Mouse (Mus musculus) adrenal gland (tissue): Measurements from ENCODE around the gene Fam53b.

Experiments
- intact Hi-C: fragments of 180-260 bp; cut with DNase I; formaldehyde crosslinking; loops from one replicate; pipeline ENCODE4 v1.15.1; 2025

Fam53b gene

DNA sequence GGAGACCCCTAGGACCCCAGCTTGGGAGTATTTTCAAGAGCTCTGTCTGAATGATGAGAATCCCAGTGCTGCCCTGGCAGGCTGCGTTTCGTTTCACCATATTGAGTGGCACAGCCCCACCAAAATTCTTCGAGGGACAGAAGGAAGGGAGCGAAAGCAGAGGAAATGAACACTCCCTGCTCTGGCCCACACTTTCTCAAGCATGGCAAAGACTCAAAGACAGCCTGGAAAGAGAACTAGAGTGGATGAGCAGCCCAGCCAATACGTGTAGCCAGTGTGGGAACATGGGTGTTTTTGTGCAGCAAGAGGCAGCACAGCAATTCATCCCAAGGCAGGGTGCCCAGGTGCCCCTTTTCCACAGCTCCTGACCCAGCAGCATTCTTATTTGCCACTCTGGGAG, 70.8 kb downstream of the Fam53b start:
- intact Hi-C loops, result no loop called here

DNA sequence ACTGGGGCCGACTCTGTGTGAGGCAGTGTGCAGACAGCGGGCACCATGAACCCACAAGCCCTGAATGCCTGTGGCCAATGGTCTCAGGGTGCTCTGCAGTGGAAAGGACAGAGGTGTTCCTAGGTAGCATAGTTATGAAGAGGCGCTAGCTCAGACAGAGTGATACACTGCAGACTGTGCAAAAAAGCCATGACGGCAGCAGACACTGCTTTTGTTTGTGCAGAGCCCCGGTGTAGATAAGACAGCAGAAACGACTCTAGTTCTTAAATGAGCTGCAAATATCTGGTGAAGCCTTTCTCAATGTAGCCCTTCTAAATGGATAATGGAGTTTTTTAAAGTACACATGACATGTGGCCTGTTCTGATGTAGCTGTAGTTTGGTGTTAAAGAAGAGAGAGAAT, 73.9 kb downstream of the Fam53b start:
- intact Hi-C loops, result loop anchor here (5.0 kb wide), 1 partner anchor 72 kb away; the partner anchor contains the start of gene Fam53b

DNA sequence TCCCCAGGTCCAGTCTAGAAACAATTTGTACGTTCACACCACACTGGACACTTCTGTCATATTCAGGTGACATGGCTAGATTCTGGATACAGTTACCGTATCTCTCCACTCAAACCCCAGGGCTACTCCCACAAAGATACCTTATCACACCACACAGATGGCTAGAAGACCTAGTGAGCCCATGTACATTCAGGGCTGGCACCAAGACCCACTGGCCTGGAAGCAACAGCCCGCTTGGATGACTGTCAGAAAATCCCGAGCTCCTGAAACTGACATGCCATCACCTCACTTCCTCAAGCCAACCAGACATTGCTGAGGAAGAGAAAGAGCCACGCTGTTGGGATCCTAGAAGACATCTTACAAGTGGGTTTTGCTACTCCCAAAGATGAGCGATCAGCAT, 74.8 kb downstream of the Fam53b start:
- intact Hi-C loops, result loop anchor here (5.0 kb wide), 1 partner anchor 73 kb away; the partner anchor contains the start of gene Fam53b

DNA sequence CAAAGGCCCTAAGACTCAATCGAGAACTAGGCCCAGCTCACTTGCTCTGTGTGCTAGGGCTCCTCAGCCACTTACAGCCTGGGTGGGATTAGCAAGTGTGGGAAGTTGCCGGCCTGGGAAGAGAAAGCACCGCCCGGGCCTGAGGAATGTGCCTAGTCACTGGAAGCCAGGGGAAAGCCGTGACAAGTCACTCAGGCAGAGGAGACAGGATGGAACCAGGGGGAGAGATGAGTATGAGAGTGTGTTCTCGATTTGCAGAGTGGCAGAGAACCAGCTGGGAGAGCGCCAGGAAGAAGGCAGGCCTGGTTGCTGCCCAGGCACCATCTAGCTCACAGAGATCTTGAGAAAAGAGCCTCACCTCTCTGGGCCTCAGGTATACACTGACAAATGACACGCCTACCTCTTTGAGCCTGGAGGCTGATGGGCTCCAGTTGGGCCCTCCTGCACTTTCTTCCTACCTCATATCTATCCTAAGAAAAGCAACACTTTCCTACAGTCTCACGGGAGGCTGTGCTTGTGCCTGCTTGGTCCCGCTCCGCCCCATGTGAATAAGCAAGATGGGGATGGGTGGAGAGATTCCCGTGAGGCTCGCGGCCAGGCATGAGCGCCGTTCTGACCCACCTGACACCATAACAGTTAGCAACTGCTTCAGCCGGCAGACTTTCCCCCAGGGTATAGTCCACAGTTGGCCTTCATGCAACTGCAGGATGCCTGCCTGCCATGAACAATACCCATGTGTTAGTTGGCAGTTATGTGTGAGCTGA, 77.4 kb downstream of the Fam53b start:
- intact Hi-C loops, result loop anchor here (5.0 kb wide), 1 partner anchor 76 kb away; the partner anchor contains the start of gene Fam53b

DNA sequence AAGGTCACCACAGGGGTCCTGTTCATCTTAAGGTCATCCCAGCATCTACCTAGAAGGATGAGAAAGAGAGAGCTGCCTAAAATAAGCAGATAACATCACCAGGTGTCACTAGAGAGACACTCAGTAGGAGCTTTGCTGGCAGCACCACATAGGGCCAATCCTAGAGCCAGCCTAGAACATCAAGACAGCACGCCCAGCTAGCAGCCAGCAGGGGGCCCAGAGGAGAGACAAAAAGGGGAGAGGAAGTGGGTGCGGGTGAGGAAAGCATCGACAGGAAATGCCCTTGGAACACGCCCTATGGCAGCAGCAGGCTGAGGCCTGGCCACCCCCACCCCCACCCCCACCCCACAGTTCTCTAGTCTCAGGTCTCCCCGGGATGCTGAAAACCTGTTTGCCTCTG, 78.5 kb downstream of the Fam53b start:
- intact Hi-C loops, result loop anchor here (5.0 kb wide), 1 partner anchor 77 kb away; the partner anchor contains the start of gene Fam53b

DNA sequence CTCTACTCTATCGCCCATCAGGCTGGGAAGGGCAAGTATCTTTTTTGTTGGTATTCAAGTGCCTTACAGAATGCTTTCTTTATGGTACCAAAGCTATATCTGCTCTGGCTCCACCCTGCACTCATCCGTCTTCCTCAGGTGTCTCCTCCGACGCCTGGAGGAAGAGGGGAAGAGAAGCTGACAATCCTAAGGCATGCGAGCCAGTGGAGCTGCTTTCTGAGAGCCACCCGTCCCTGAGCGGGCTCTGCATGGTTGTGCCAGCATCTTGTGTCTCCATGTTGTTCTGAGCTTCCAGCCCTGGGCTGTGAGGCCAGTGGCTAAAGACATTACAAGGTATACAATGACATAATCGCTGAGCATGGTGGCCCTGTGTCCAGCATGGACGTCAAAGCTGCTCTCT, 79.5 kb downstream of the Fam53b start:
- intact Hi-C loops, result no loop called here

DNA sequence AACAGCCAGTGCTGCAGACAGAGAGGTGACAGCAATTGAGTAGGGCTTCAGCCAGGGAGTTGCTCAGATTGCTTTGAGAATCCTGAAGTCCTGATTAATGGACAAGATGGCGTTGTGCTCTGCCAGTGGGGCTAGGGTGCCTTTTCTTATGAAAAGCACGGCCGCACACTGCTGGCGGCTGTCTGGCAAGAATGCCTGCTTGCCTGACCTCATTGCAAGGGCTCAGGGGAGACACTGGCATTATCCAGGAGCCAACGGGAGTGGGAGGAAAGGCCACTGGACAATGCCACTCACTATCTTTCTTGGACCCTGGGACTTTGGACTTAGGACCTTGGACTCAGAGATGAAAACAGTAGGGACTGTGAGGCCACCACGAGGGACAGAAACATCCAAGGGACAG, 80.2 kb downstream of the Fam53b start:
- intact Hi-C loops, result no loop called here

DNA sequence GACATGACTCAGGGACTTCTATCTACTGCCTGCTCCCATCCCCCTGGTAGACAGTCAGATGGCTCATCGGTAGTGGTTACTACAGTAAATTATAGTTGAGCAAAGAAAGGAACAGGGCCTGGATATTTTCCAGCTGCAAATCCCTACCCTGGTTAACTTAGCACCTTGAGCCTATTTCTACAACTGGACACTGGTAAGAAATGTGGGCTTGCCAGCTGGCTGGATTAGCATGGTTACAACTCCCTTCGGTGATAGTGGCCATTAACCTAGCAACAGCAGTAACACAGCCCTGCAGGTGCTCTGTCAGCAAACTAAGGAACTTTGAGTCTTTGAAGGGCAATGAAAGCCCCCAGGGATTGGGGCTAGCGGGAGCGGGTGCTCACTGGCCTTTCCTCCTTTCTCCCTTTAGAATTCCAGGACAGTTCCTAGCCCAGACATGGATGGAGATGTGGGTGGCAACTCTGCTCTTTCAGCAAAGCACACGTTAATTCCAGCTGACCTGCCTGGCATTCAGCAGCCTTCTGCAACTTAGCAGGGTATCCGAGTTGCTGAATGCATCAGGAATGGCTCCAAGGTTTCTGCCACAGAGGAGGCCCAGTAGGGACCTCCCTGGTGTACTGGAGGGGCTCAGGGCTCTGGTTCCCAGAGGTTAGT, 81.4 kb downstream of the Fam53b start:
- intact Hi-C loops, result no loop called here

DNA sequence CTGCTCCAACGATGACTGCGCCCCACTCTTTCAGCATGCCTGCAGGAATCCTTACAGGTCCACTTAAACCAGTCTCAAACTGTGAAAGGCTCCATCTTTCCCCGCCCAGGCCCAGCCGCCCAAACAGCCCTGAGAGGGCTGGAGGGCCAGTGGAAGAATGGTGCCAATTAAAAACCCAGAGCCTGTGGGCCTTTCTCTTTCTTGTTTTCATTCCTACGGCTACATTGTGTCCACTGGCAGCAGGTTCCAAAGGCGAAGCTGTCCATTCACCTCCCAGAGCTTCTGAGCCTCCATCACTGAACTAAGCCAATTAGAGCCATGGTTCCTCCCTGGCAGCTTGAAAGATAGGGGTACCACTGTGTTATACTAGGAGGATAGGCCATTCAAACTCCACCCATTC, 82.1 kb downstream of the Fam53b start:
- intact Hi-C loops, result no loop called here

DNA sequence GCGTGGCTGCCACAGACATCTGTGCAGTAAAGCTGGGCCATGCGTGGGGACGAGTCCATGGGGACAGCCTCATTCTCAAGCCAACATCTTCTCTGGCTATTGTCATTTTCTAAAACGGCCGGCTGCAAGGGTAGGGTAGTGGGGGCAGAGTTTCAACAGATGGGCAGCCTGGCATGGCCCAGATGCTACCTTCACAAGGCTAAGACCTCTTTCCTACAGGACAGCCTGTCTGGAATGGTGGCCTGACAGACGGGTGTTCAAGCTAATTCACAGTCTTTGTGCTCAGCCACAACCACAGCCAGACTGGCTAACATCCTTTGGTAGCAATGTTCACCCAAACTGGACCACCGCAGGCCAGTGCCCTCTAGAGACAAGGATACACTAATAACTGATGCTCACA, 83.2 kb downstream of the Fam53b start:
- intact Hi-C loops, result no loop called here

DNA sequence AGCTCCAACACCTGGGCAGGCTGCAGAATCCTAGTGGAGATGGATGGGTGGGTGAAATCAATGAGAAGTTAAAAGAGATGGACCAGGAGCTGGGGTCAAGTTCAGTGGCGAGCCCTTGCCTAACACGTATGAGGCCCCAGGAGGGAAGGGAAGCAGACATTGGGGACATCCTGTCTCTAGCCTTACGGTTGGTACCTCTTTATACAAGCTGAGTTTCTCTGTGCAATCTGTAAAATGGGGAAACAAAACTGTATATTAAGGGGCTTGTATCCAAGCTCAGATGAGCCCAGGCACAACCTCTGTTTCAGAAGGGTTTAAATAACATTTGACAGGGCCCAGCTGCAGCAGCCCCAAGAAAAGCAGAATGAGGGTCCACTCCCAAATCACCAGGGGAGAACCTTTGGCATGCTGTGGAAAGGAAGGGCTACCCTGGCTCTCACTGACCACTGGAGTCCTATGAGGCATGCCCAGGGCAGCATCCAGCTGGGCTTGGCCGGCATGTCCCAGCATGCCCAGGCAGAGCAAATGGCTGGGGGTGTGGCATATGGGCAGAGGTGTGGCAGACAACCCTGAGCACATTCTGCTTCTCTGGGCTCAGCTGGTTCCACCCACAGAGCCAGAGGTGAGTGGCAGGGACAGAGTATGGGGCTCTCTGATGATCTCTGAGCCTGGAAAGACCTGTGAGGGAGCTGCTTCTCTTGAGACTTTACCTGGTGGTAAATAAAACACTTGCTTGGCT, 84.4 kb downstream of the Fam53b start:
- intact Hi-C loops, result no loop called here

DNA sequence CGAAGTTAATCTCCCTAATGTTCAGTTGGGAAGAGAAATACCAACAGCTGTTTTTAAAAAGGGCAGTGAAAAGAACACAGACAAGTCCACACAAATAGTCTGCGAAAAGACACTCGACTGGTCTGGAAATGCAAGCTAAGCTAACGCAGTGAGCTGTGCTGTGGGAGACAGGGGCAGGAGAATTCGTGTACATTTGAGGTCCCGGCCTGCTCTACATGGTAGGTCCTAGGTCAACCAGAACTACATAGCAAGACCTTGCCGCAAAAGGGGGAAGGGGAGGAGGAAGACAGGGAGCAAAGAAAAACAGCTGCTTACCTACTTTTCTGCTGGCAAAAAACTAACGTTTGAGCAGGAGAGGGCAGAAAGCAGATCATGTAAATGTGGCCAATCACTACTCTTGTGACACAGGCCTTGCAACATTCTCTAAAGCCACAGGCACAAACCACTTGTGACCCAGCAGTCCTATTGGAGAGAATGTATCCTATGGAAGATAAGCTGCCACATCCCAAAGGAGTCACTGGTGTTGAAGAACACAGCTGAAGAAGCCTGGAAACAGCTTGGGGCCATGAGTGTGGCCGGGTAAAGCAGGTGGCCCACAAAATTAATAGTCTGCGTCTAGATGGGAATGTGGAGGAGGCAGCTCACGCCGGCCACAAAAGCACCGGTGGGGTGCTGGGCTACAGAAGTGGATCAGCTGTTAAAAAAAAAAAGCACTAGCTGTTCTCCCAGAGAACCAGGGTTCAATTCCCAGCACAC, 87.4 kb downstream of the Fam53b start:
- intact Hi-C loops, result no loop called here

DNA sequence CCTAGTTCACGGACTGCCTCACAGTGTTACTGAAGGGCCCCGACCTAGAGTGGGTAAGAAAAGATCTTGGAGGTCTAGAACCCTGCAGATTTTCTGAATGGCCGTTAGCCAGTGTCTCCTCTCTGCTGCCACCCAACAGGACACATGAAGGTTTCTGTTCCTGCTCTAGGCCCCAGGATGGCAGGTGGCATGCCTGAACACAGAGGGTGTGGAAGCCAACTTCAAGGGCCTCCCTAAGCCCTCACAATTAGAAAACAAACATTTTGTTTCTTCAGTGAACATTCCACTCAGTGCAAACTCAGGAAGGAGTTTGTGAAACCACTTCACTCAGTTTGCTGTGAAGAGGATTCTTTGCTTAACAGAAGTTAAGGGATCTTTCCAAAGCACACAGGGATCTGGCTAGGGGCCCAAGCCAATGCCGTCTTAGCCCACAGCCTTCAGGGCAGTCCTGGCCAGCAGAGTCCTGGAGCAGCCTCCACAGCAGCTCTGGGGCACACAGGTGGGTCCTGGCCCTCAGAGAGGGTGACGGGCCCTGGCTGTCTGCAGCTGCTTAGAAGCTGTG, 89.1 kb downstream of the Fam53b start:
- intact Hi-C loops, result no loop called here

DNA sequence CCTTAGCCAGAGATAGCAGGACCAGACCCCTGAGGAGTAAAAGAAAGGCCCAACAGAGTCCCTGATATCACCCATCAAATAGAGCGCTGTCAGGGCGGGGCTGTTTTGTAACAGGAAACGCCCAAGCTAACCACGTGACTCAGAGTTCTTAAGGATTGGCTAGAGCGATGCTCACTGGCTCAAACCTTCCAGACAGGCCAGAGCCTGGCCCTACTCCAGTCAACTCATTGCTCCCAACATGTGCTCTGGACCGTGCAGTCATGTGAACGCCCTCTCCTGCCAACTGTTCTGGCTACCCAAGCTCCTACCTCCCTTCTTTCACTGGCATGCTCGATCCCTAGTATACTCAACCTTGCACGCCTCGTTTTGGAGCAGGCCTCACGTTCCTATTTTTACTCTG, 89.8 kb downstream of the Fam53b start:
- intact Hi-C loops, result no loop called here

DNA sequence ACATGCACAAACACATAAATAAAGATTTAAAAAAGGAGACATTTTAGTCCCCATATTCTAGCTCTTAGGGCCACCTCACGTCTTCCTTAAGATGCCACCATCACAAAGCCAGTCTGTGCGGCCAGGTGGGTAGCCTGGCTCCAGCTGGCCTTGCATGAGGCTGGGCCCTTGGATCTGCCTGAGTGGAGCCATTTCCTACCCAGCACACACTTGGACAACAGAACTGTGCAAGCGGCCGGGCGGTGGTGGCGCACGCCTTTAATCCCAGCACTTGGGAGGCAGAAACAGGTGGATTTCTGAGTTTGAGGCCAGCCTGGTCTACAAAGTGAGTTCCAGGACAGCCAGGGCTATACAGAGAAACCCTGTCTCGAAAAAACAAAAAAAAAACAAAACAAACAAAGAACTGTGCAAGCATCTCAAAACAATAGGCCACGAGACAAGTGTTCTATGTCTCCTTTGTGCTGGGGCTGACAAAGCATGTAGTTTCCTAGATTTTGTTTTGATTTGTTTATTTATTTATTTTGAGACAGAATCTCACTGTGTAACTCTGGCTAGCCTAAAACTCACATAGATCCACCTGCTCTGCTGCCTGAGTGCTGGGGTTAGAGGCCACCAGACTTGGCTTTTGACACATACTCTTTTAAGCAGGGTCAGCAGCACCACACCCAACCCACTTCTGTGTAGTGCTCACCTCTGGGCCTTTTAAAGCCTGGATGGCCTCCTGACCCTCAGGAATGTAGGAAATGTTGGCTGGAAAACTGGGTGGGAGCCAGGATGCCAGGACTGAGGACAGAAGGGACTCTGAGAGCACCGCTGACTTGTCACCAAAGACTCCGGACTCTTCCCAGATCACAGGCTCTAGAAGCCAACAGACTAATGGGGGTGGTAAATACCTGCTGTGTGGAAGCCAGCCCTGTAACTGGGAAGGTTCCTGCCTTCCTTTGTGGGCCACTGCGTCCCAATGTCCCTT, 91.0 kb downstream of the Fam53b start:
- intact Hi-C loops, result no loop called here

DNA sequence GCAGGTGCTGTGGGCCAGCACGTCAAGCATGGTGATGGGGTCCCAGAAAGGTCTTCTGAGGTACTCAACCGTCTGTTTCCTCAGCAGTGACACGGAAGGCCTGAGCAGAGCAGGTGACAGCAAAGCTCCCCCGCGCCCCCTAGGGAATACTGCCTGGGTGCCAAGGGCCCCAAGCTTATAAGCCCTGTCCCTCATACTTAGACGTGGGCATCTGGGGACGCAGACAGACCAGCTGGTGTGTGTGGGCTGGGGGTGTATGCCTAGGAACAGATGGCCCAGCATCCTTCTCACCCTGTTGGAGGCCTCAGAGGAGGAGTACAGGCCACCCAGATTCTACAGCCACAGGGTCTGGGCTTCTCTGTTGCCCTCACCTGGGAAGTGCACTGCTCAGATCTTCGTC, 93.1 kb downstream of the Fam53b start:
- intact Hi-C loops, result no loop called here

DNA sequence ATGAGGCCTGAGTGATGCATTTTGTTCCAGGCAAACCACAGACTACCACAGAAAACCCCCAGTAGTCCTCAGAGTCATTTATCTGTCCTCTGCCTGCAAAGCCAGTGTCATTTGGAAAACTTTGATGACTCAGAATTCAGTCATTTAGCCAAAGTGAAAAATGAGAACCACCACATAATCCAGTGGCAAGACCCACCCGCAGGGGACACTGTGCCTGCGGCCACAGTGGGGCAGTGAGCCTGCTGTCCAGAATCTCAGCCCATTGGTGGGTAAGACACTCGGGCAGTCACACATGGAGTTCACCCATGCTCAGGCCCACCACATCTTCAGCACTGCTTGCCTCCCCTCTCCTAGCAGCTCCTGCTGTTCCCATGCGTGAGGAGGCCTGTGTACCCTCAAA, 94.1 kb downstream of the Fam53b start:
- intact Hi-C loops, result loop anchor here (5.0 kb wide), 1 partner anchor 93 kb away; the partner anchor contains the start of gene Fam53b

DNA sequence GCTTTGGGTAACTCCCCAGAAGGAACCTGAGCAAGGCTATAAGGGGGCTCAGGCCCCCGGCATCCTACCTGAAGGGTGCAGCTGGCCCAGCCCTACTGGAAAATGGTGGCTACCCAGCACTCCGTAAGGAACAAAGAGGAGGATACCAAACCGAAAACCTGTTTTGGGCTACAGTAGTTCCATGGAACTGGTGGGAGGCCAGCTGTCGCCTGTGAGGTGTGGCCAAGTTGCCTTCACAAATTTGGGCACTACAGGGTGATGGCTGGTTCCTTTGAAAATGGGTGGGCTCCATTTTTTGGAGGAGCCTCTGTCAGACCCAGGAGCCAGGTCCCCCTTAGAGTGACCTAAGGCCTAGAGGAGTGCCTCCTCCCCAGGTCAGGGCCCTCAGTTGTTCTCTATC, 98.4 kb downstream of the Fam53b start:
- intact Hi-C loops, result loop anchor here (5.0 kb wide), 1 partner anchor 97 kb away; the partner anchor contains the start of gene Fam53b

DNA sequence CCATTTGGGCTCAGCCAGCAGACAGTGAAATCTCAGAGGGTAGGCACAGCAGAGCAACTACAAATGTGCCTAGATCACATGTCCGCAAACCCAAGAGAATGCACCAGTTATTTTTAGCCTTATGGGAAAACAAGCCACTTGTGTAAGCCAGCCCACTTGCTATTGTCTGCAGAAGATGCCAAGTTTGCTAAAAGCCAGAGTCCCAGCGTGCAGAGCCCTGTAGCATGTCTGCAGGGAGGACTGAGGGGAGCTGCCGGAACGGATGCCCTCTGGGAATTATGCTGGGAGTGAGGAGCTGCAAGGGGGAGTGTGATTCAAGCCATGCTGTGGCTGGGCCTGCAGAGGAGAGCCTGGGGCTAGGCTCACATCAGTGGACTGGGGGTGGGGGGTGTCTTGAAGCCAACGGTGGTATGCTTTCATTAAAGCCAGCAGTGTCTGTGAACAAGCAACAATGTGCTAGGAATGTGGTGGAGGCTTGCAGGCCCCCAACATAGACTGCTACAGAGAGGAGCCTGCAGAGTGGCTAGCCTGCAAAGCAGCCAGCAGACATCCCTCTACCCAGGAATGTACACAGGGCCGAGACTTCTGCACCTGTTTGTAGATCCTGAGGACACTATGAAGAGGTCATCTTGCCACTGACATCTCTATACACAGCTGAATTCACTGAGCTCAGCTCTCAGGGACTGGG, 99.3 kb downstream of the Fam53b start:
- intact Hi-C loops, result no loop called here
